Mouse (Mus musculus) bone marrow, adult 2 months (tissue): Measurements from ENCODE around the gene Erich6b. TPM values are rescaled to one million over a fixed set of nuclear protein-coding genes. Genes with fewer than 3 reads are reported as not detected.

Source experiments
- H3K27ac ChIP-seq: fragments of 200-500 bp; 2 replicates; pipeline ENCODE4 v1.5.1; 2012; ENCODE audit warnings: low read depth, mild to moderate bottlenecking, control low read depth, inconsistent platforms, low read length; ENCODE audit not compliant: control insufficient read depth, poor library complexity, insufficient read depth
- H3K4me1 ChIP-seq: fragments of 200-500 bp; 2 replicates; pipeline ENCODE4 v1.6.1; 2011; ENCODE audit warnings: low read length; ENCODE audit not compliant: control insufficient read depth, insufficient read depth
- H3K4me3 ChIP-seq: fragments of 200-500 bp; replicated peaks from 2 replicates; pipeline ENCODE3; 2011; ENCODE audit warnings: mild to moderate bottlenecking, low read depth, low read length, control low read depth; ENCODE audit not compliant: control insufficient read depth
- CTCF ChIP-seq: fragments of 200-500 bp; IDR thresholded peaks from 2 replicates; pipeline ENCODE4 v1.5.1; 2011; ENCODE audit warnings: low read length, control low read depth; ENCODE audit not compliant: control insufficient read depth, insufficient read depth
- POLR2A ChIP-seq: fragments of 200-500 bp; IDR thresholded peaks from 2 replicates; pipeline ENCODE4 v1.6.1; 2011; ENCODE audit warnings: low read depth, mild to moderate bottlenecking, control low read depth, low read length, borderline replicate concordance; ENCODE audit not compliant: control insufficient read depth
- WGBS: fragments of 180-500 bp; shearing (Covaris S2); methylation state at CpG from one replicate; pipeline ENCODE4 v1.1.7; 2018; 5-methylcytosine and 5-hydroxymethylcytosine counted together
- polyA plus RNA-seq: library from polyadenylated mRNA; stranded (reverse); fragments of >200 nt; gene quantifications from 2 replicates; pipeline ENCODE4 v1.2.4, GENCODE M21; 2011; ENCODE audit warnings: low replicate concordance; ENCODE audit not compliant: missing spikeins, insufficient read depth, insufficient read length

Gene Erich6b
- polyA plus RNA-seq, 1 experiment, result not detected

DNA sequence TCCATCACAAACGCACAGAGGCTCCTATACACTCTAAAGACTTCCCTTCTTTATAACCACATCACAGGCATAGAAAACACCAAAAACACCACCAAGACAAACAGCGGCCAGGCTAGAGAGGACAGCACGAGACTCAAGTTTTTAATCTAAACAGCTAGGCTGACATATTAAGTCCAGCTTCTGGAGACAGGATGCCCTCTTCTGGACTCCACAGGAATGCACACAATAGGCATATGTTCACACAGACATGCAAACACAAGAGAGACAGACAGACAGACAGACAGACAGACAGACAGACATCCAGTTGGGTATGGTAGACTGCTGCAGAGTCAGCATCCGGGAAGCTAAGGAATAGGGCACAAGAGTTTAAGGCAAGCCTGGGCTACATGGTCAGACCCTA, 71.6 kb downstream of the Erich6b start:
- TF ChIP-seq CTCF (no peak), POLR2A (no peak)
- no peak overlapping the region for H3K27ac ChIP-seq
- H3K4me3 ChIP-seq, result no peak overlapping the region
- 82% methylated on average over 4 of the region's 4 CpGs for WGBS
- H3K4me1 ChIP-seq, result no peaks in the 10 kb centered on the region; the same call in 1 of the 2 replicates

DNA sequence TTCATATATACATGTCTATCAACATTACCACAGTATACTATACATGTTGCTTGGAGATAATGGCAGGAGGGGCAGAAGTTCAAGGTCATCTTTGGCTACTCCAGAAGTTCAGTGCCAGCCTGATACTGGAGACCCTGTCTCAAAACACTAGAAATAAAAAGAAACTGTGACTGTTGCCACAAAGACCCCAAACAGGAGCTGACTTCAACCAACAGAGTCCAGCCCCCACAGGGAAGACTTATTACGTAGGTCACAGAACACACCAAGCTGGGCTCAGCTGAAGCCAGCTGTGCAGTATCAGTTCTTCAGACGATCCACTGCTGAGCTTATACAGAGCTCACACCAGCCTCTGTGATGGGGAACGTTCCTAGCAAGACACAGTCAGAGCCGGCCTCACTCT, 74.4 kb downstream of the Erich6b start:
- TF ChIP-seq CTCF, result no peak
- no peak for TF ChIP-seq POLR2A
- Histone ChIP-seq H3K27ac (no peak overlapping the region), H3K4me1 (no peaks in the 10 kb centered on the region; the same call in 1 of the 2 replicates), H3K4me3 (no peak overlapping the region)
- 85% methylated on average over 4 of the region's 4 CpGs for WGBS

Other genes with a start within 250 kb of the Erich6b start
- gene Siah3, start 186.3 kb upstream of the Erich6b start, polyA plus RNA-seq, result not detected in 2 replicates
- not detected in 2 replicates for gene Spert, start 49.1 kb upstream of the Erich6b start, polyA plus RNA-seq
- 9.5 and 12.2 TPM in 2 replicates for gene Cog3, start 112.3 kb downstream of the Erich6b start, polyA plus RNA-seq
- gene Slc25a30, start 144.8 kb downstream of the Erich6b start, polyA plus RNA-seq, result 4.3 and 6.7 TPM in 2 replicates
- gene Tpt1, start 202.8 kb downstream of the Erich6b start, polyA plus RNA-seq, result 2,309 and 3,063 TPM in 2 replicates